Mouse (Mus musculus) neural tube, embryonic 11.5 days (tissue): ENCODE results near the gene Ackr2. TPM values are rescaled to one million over a fixed set of nuclear protein-coding genes. Genes with fewer than 3 reads are reported as not detected.

Source experiments
- ATAC-seq: fragments of 200-750 bp; cut with Nextera tagmentation; 2 replicates; pipeline ENCODE4 v1.8.0; 2017; ENCODE audit warnings: moderate number of reproducible peaks, mild to moderate bottlenecking, moderate TSS enrichment, moderate library complexity; ENCODE audit not compliant: insufficient read depth, low FRiP score, low TSS enrichment
- DNase-seq: peaks from one replicate; pipeline ENCODE4 v3.0.0-alpha.2; 2015; ENCODE audit warnings: low spot score
- H3K27ac ChIP-seq: fragments of 300-500 bp; sonication (generic); 2 replicates; pipeline ENCODE4 v1.5.1; 2014; ENCODE audit warnings: low read depth, mild to moderate bottlenecking, low read length
- H3K27me3 ChIP-seq: fragments of 300-500 bp; sonication (generic); 2 replicates; pipeline ENCODE4 v1.6.1; 2014; ENCODE audit warnings: mild to moderate bottlenecking, low read length, mixed read lengths; ENCODE audit not compliant: control insufficient read depth, insufficient read depth
- H3K36me3 ChIP-seq: fragments of 300-500 bp; sonication (generic); 2 replicates; pipeline ENCODE4 v1.6.1; 2014; ENCODE audit warnings: mild to moderate bottlenecking, low read length, moderate library complexity, mixed read lengths; ENCODE audit not compliant: control insufficient read depth, insufficient read depth
- H3K4me1 ChIP-seq: fragments of 300-500 bp; sonication (generic); 2 replicates; pipeline ENCODE4 v1.6.1; 2014; ENCODE audit warnings: low read length, mixed read lengths; ENCODE audit not compliant: control insufficient read depth, insufficient read depth
- H3K4me2 ChIP-seq: fragments of 300-500 bp; sonication (generic); 2 replicates; pipeline ENCODE4 v1.6.1; 2014; ENCODE audit warnings: low read depth, mild to moderate bottlenecking, moderate library complexity
- H3K4me3 ChIP-seq: fragments of 300-500 bp; sonication (generic); 2 replicates; pipeline ENCODE4 v1.5.1; 2014; ENCODE audit warnings: low read depth, low read length
- H3K9ac ChIP-seq: fragments of 300-500 bp; sonication (generic); 2 replicates; pipeline ENCODE4 v1.6.1; 2014; ENCODE audit warnings: mild to moderate bottlenecking, low read length
- H3K9me3 ChIP-seq: fragments of 300-500 bp; sonication (generic); 2 replicates; pipeline ENCODE4 v1.6.1; 2016; ENCODE audit warnings: low read length; ENCODE audit not compliant: control insufficient read depth
- WGBS: fragments of 180-500 bp; shearing (Covaris S2); extraction: QIAGEN DNeasy Blood & Tissue Kit; methylation state at CpG from one replicate; pipeline ENCODE4 v1.1.7; 2014; 5-methylcytosine and 5-hydroxymethylcytosine counted together
- polyA plus RNA-seq: library from polyadenylated mRNA; unstranded; fragments of >200 nt; fragmentation: Nextera tagmentation; extraction: Ambion mirVana; gene quantifications from 2 replicates; pipeline ENCODE4 v1.2.1, GENCODE M21; 2014

The Ackr2 gene
- polyA plus RNA-seq, 1 experiment from 2014 or later = 1.1 TPM

- 67% methylated on average over 10 of the region's 10 CpGs for WGBS
- H3K9ac ChIP-seq = no peak overlapping the region
- H3K4me1 ChIP-seq = no peaks in the 10 kb centered on the region
- ATAC-seq = no peak
- H3K9me3 ChIP-seq = no peaks in the 10 kb centered on the region
- H3K36me3 ChIP-seq = no peaks in the 10 kb centered on the region
- no peak for DNase-seq
- H3K4me2 ChIP-seq = no peak overlapping the region
- no peaks in the 10 kb centered on the region for H3K27me3 ChIP-seq
- H3K4me3 ChIP-seq = no peak overlapping the region
- H3K27ac ChIP-seq = no peak overlapping the region
Measured at GRCm38 (mm10) chr9:121907356-121908070, 9.4 kb downstream of the Ackr2 start.

GRCm38 (mm10) chr9:121908321-121908720 lies 10.2 kb downstream of the Ackr2 start:
- WGBS = 92% methylated on average over 17 of the region's 17 CpGs
- no peak for DNase-seq

GRCm38 (mm10) chr9:121909635-121910034 lies 11.5 kb downstream of the Ackr2 start:
- no peaks in the 10 kb centered on the region for H3K27me3 ChIP-seq
- no peak for ATAC-seq
- H3K36me3 ChIP-seq = no peaks in the 10 kb centered on the region
- no peak for DNase-seq
- H3K27ac ChIP-seq = no peak overlapping the region
- H3K9ac ChIP-seq = no peak overlapping the region
- no peak overlapping the region for H3K4me3 ChIP-seq
- WGBS = 84% methylated on average over 6 of the region's 6 CpGs
- no peaks in the 10 kb centered on the region for H3K4me1 ChIP-seq
- no peak overlapping the region for H3K4me2 ChIP-seq
- no peaks in the 10 kb centered on the region for H3K9me3 ChIP-seq

More at GRCm38 (mm10) chr9:121908321-121908720, 10.2 kb downstream of the Ackr2 start:
- Histone ChIP-seq H3K4me3 (no peak overlapping the region), H3K9ac (no peak overlapping the region), H3K4me1 (no peaks in the 10 kb centered on the region), H3K9me3 (no peaks in the 10 kb centered on the region), H3K36me3 (no peaks in the 10 kb centered on the region), H3K4me2 (no peak overlapping the region), H3K27ac (no peak overlapping the region), H3K27me3 (no peaks in the 10 kb centered on the region)
- ATAC-seq = no peak

- WGBS = 86% methylated on average over 7 of the region's 7 CpGs
- H3K4me1 ChIP-seq = no peaks in the 10 kb centered on the region
- H3K9me3 ChIP-seq = no peaks in the 10 kb centered on the region
- H3K4me3 ChIP-seq = no peak overlapping the region
- no peak overlapping the region for H3K9ac ChIP-seq
- H3K27ac ChIP-seq = no peak overlapping the region
- ATAC-seq (no peak), DNase-seq (no peak)
- H3K36me3 ChIP-seq = no peaks in the 10 kb centered on the region
- H3K4me2 ChIP-seq = no peak overlapping the region
- H3K27me3 ChIP-seq = no peaks in the 10 kb centered on the region
Measured at GRCm38 (mm10) chr9:121911196-121911595, 13.0 kb downstream of the Ackr2 start.

- H3K36me3 ChIP-seq = no peaks in the 10 kb centered on the region
- DNase-seq = no peak
- no peaks in the 10 kb centered on the region for H3K4me1 ChIP-seq
- H3K4me2 ChIP-seq = no peak overlapping the region
- no peaks in the 10 kb centered on the region for H3K9me3 ChIP-seq
- no peak overlapping the region for H3K4me3 ChIP-seq
- H3K27ac ChIP-seq = no peak overlapping the region
- no peak for ATAC-seq
- WGBS = 87% methylated on average over 4 of the region's 4 CpGs
- no peaks in the 10 kb centered on the region for H3K27me3 ChIP-seq
- H3K9ac ChIP-seq = no peak overlapping the region
Measured at GRCm38 (mm10) chr9:121912786-121913185, 14.6 kb downstream of the Ackr2 start.

DNA sequence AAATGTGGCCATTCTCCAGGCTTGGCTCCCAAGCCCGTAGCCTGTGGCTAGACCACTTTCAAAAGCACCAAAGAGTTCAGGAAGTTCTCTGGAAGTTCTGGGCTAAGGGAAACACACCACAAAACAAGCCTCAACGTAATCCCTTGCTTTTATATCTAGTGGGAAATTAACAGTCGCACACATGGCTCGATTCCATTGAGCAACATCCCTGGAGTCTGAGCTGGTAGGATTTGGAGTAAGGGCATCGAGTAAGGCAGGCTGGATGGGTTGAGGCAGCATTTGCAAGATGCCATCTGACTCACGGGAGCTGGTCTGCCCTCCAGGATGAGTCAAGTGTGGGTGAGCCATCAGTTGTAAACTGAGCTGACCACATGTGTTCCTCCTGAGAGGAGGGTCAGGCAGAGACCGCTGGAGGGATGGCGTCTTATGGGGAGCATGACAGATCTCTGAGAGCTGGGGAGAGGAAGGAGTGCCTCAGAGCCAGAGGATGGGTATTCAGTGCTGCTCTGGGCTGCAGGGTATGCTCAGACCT lies 16.1 kb downstream of the Ackr2 start:
- Histone ChIP-seq H3K9me3 (no peaks in the 10 kb centered on the region), H3K4me2 (no peak overlapping the region), H3K4me3 (no peak overlapping the region), H3K36me3 (no peaks in the 10 kb centered on the region), H3K27me3 (no peaks in the 10 kb centered on the region), H3K9ac (no peak overlapping the region), H3K27ac (no peak overlapping the region), H3K4me1 (no peaks in the 10 kb centered on the region)
- no peak for DNase-seq
- 83% methylated on average over 8 of the region's 8 CpGs for WGBS
- ATAC-seq = no peak

DNA sequence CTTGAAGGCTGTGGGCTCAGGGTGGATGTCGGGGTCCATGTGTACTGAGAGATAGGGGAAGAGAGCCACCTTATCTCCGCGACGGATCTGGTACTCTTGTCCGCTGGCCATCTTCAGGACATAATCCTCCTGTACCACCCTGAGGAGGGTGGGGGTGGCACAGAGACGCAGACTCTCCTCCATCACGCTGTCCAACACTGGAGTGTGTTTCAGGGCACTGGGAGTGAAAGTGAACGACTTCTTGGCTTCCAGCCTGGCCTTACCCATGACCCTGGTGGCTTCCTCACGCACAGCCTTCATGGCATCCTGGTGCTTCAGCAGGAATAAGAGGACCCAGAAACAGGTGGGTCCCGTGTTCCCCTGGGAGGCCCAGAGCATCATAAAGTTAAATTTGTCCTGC lies 16.9 kb downstream of the Ackr2 start:
- Histone ChIP-seq H3K27me3 (no peaks in the 10 kb centered on the region), H3K9me3 (no peaks in the 10 kb centered on the region), H3K36me3 (no peaks in the 10 kb centered on the region), H3K4me2 (no peak overlapping the region), H3K9ac (no peak overlapping the region), H3K4me1 (no peaks in the 10 kb centered on the region), H3K4me3 (no peak overlapping the region), H3K27ac (no peak overlapping the region)
- DNase-seq (no peak), ATAC-seq (no peak)
- WGBS = 93% methylated on average over 10 of the region's 10 CpGs

- ATAC-seq (no peak), DNase-seq (no peak)
- H3K27ac ChIP-seq = no peak within 1 kb of the TSS
- no peaks in the 10 kb centered on the region for H3K4me1 ChIP-seq
- H3K27me3 ChIP-seq = no peaks in the 10 kb centered on the region
- H3K4me3 ChIP-seq = no peak within 1 kb of the TSS
- no peaks in the 10 kb centered on the region for H3K36me3 ChIP-seq
- WGBS = 82% methylated on average over 8 of the region's 8 CpGs
- no peak within 1 kb of the TSS for H3K4me2 ChIP-seq
- no peaks in the 10 kb centered on the region for H3K9me3 ChIP-seq
- H3K9ac ChIP-seq = no peak within 1 kb of the TSS
Measured at GRCm38 (mm10) chr9:121916102-121916501, 17.9 kb downstream of the Ackr2 start, which contains the start of gene Cyp8b1. Gene Cyp8b1, minus strand, starts transcription at chr9:121916305.

DNA sequence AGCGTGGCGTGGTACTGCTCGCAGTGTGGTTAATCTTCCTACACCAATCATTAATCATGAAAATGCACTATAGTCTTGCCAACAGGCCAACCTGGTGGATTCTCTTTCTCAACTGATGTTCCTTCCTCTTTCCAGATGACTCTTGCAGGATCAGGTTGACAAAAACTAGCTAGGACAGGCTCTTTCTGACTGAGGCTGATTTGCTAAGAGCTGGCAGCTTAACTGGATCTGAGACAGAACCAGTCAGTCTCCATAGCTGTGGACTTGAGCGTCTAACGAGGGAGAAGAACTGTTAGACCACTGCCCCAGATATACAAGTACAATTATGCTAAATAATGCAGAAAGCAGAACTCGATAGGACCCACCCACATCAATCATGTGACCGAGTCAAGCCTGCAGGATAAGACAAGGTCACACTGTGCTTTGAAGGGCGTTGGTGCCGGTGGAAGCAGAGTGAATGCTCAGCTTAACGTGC lies 20.9 kb downstream of the Ackr2 start:
- DNase-seq = no peak
- no peaks in the 10 kb centered on the region for H3K36me3 ChIP-seq
- no peaks in the 10 kb centered on the region for H3K27me3 ChIP-seq
- H3K9me3 ChIP-seq = no peaks in the 10 kb centered on the region
- H3K4me1 ChIP-seq = no peaks in the 10 kb centered on the region
- no peak overlapping the region for H3K9ac ChIP-seq
- no peak overlapping the region for H3K4me3 ChIP-seq
- H3K4me2 ChIP-seq = no peak overlapping the region
- WGBS = 85% methylated on average over 10 of the region's 10 CpGs
- no peak overlapping the region for H3K27ac ChIP-seq
- ATAC-seq = no peak
